Mouse (Mus musculus) midbrain, embryonic 15.5 days (tissue): ENCODE results near the gene Cd34. TPM values are rescaled to one million over a fixed set of nuclear protein-coding genes. Genes with fewer than 3 reads are reported as not detected.

Experiments used
- ATAC-seq: fragments of 200-750 bp; cut with Nextera tagmentation; replicated peaks from 2 replicates; pipeline ENCODE4 v1.8.0; 2017; ENCODE audit warnings: moderate TSS enrichment
- H3K27ac ChIP-seq: fragments of 300-500 bp; sonication (generic); 2 replicates; pipeline ENCODE4 v1.5.1; 2015; ENCODE audit warnings: mild to moderate bottlenecking, inconsistent platforms
- H3K27me3 ChIP-seq: fragments of 300-500 bp; sonication (generic); replicated peaks from 2 replicates; pipeline ENCODE4 v1.6.1; 2015; ENCODE audit warnings: inconsistent platforms
- H3K36me3 ChIP-seq: fragments of 300-500 bp; sonication (generic); replicated peaks from 2 replicates; pipeline ENCODE4 v1.6.1; 2015; ENCODE audit warnings: inconsistent platforms
- H3K4me1 ChIP-seq: fragments of 300-500 bp; sonication (generic); 2 replicates; pipeline ENCODE4 v1.6.1; 2015; ENCODE audit warnings: inconsistent platforms
- H3K4me2 ChIP-seq: fragments of 300-500 bp; sonication (generic); 2 replicates; pipeline ENCODE4 v1.6.1; 2015; ENCODE audit warnings: inconsistent platforms, mild to moderate bottlenecking, moderate library complexity
- H3K4me3 ChIP-seq: fragments of 300-500 bp; sonication (generic); 2 replicates; pipeline ENCODE4 v1.5.1; 2015; ENCODE audit warnings: mild to moderate bottlenecking, inconsistent platforms
- H3K9ac ChIP-seq: fragments of 300-500 bp; sonication (generic); 2 replicates; pipeline ENCODE4 v1.6.1; 2015; ENCODE audit warnings: mild to moderate bottlenecking, inconsistent platforms
- H3K9me3 ChIP-seq: fragments of 300-500 bp; sonication (generic); 2 replicates; pipeline ENCODE4 v1.6.1; 2016; ENCODE audit warnings: inconsistent platforms
- WGBS: fragments of 180-500 bp; shearing (Covaris S2); methylation state at CpG from one replicate; pipeline ENCODE4 v1.1.7; 2015; ENCODE audit warnings: mixed read lengths; 5-methylcytosine and 5-hydroxymethylcytosine counted together
- polyA plus RNA-seq: library from polyadenylated mRNA; unstranded; fragments of >200 nt; fragmentation: Nextera tagmentation; extraction: Ambion mirVana; gene quantifications from 2 replicates; pipeline ENCODE4 v1.2.1, GENCODE M21; 2015

Gene Cd34
- polyA plus RNA-seq, 1 experiment from 2014 or later: 28.0 TPM

DNA sequence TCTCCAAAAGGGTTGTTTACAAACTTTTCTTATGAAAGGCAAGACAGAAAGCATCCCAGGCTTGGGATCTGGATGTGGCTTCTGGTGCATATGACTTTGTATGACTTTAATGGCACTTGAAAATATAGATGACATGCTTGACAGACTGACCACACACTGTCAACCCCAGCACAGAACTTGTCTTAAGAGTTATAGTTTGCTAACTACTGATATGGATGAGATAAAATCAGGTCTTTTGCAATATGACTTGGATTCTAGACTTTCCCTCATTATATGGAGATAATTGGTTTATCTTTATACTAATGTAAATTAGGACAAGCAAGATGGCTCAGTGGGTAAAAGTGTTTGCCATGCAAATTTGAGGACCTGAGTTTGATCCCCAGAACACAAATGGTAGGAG lies 4.3 kb downstream of the Cd34 start:
- H3K4me1 ChIP-seq: peaks cover 8% of the 10 kb centered on the region
- H3K4me3 ChIP-seq: no peak overlapping the region
- H3K27ac ChIP-seq: no peak overlapping the region
- H3K9me3 ChIP-seq: no peaks in the 10 kb centered on the region
- ATAC-seq: no peak
- no peak overlapping the region for H3K4me2 ChIP-seq
- H3K36me3 ChIP-seq: no peaks in the 10 kb centered on the region
- H3K9ac ChIP-seq: no peak overlapping the region
- 0 out of 2 replicates have a peak, but pooled peaks cover 2% of the 10 kb centered on the region for H3K27me3 ChIP-seq

DNA sequence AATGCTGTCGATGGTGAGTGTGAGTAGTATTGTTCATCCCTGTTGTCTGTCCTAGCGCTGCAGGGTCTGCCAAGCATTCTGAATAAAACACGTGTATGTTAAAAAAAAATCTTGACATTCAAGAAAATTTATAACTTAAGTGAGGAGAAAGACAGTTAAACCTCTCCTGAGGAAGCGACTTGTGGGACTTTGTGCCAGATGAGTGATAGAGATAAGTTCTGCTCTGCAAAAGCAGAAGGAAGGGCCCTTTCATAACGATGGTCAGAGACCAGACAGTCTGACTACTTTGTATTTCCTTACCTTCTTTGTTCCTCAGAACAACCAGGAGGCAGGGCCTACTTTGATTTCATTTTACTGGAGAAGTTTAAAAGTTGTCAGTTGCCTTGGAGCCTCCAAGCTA lies 4.9 kb downstream of the Cd34 start:
- ATAC-seq: no peak
- peaks cover 8% of the 10 kb centered on the region for H3K4me1 ChIP-seq
- H3K27me3 ChIP-seq: no peaks in the 10 kb centered on the region
- 81% methylated on average over 5 of the region's 5 CpGs for WGBS
- no peak overlapping the region for H3K4me3 ChIP-seq
- H3K36me3 ChIP-seq: no peaks in the 10 kb centered on the region
- H3K4me2 ChIP-seq: no peak overlapping the region
- no peak overlapping the region for H3K27ac ChIP-seq
- no peaks in the 10 kb centered on the region for H3K9me3 ChIP-seq
- H3K9ac ChIP-seq: no peak overlapping the region

DNA sequence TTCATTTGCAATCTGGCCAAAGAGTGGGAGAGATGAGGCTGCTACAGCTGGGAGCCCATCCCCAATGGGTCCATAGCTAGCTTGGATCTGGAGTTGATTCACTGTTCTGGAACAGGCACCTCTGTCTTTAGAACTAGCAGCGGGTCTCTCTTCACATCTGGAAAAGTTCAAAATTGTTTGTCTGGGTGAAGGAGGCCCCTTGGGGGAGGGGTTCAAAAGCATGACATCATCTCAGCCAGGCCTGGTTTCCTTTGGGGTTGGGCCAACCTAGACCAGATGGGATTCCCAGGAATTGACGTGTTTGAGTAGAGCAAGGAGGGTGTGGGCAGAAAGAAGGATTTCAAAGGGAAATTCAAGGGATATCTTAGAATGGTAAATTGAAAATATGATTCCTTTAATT lies 6.8 kb downstream of the Cd34 start:
- no peak overlapping the region for H3K9ac ChIP-seq
- no peak overlapping the region for H3K4me3 ChIP-seq
- 81% methylated on average over 2 of the region's 2 CpGs for WGBS
- H3K27me3 ChIP-seq: no peaks in the 10 kb centered on the region
- no peaks in the 10 kb centered on the region for H3K36me3 ChIP-seq
- H3K9me3 ChIP-seq: no peaks in the 10 kb centered on the region
- ATAC-seq: no peak
- no peak overlapping the region for H3K27ac ChIP-seq
- no peak overlapping the region for H3K4me2 ChIP-seq
- H3K4me1 ChIP-seq: no peaks in the 10 kb centered on the region

DNA sequence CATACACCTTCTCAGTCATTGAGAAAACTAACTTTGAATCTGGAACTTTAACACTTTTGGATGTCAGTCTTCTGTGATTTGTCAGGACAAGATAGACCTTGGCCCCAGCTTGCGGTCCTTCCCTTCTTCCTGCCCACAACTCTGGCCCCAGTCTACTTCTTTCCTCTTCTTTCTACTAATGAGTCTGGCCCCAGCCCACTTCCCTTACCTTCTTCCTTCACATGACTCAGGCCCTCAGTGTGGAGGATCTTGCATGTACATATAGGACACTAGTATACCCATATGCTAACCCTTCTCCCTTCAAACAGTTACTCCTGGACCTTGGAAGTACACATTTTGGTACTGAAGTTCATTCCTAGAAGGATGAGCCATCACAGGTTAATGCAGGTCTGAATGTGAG lies 7.8 kb downstream of the Cd34 start:
- no peaks in the 10 kb centered on the region for H3K36me3 ChIP-seq
- 94% methylated on average over 1 of the region's 1 CpGs for WGBS
- H3K27me3 ChIP-seq: no peaks in the 10 kb centered on the region
- H3K9ac ChIP-seq: no peak overlapping the region
- H3K4me1 ChIP-seq: no peaks in the 10 kb centered on the region
- no peak overlapping the region for H3K4me3 ChIP-seq
- H3K4me2 ChIP-seq: no peak overlapping the region
- H3K9me3 ChIP-seq: no peaks in the 10 kb centered on the region
- H3K27ac ChIP-seq: no peak overlapping the region
- ATAC-seq: no peak

DNA sequence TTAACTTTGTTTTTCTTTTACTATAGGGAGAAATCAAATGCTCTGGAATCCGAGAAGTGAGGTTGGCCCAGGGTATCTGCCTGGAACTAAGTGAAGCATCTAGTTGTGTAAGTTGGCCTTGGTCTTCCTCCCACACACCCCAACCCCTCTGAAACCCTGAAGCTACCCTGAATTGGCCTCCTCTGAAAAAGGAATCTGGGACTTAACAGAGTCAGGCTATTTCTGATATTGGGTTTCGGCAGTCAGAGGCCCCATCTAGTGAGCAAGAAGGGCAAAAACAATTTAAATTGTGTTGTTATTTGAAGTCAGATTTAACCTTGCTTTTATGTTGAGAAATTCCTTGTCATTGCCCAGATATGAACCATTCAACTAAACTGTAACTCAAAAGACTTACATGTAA lies 12.3 kb downstream of the Cd34 start:
- no peaks in the 10 kb centered on the region for H3K27me3 ChIP-seq
- no peaks in the 10 kb centered on the region for H3K36me3 ChIP-seq
- no peak overlapping the region for H3K27ac ChIP-seq
- H3K9me3 ChIP-seq: no peaks in the 10 kb centered on the region
- no peak overlapping the region for H3K4me3 ChIP-seq
- ATAC-seq: no peak
- no peak overlapping the region for H3K4me2 ChIP-seq
- H3K4me1 ChIP-seq: no peaks in the 10 kb centered on the region
- H3K9ac ChIP-seq: no peak overlapping the region
- WGBS: 72% methylated on average over 2 of the region's 2 CpGs

DNA sequence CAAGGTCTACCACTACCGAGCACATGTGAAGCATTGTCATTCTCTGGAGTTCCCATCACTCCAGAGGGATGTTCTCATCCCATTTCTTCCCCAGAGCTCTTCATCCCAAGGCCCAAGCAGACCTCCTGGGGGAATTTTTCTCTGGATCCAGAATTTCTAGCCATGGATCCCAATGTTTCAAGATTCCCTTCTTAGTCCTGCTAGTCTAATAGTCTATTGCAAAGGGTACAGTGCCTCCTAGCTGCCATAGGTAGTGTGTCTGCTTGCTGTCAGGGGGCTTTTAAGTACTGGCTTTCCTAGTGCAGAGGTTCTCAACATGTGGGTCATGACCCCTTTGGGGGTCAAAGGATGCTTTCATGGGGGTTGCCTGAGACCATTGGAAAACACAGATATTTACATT lies 14.3 kb downstream of the Cd34 start:
- WGBS: 69% methylated on average over 1 of the region's 1 CpGs
- Histone ChIP-seq H3K27ac (no peak overlapping the region), H3K9me3 (no peaks in the 10 kb centered on the region), H3K4me2 (no peak overlapping the region), H3K4me3 (no peak overlapping the region), H3K4me1 (no peaks in the 10 kb centered on the region), H3K9ac (no peak overlapping the region), H3K36me3 (no peaks in the 10 kb centered on the region), H3K27me3 (no peaks in the 10 kb centered on the region)
- no peak for ATAC-seq

DNA sequence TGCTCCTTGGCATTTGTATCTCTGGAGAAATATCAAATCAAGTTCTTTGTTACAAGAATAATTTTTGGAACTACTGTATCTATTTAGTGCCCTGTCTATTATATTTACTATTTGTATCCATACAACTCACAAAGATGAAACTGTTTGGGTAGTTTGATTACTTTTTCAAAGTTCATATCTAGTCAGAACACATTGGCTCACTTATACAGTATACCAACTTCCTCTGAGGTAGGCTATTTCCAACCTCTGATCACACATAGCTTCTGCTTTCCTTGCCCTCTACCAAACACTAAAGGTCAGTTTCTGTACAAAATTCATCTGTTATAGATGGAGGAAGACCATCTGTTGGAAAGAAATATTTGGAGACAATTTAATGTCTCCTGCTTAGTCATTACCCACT lies 16.1 kb downstream of the Cd34 start:
- Histone ChIP-seq H3K4me1 (no peaks in the 10 kb centered on the region), H3K4me3 (no peak overlapping the region), H3K4me2 (no peak overlapping the region), H3K27me3 (no peaks in the 10 kb centered on the region), H3K27ac (no peak overlapping the region), H3K9me3 (no peaks in the 10 kb centered on the region), H3K9ac (no peak overlapping the region), H3K36me3 (no peaks in the 10 kb centered on the region)
- no peak for ATAC-seq

DNA sequence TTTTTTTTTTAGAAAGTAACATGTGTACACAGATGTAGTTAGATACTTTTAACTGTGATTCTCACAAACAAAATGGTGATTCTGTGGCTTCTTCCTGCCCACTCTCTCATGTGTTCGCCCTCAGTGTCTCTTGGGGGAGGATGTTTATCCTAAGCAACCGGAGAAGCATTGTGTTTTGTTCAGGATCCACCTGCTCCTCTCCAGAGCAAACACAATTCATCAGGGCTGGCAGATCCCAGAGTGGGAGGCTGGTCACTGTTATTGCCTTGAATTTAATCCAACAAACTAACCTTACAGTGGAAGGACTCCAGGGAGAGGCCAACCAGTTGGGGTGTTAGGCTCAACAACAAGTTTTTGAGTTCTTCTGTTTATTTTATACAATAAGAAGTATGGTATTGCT lies 17.1 kb downstream of the Cd34 start:
- Histone ChIP-seq H3K4me1 (no peaks in the 10 kb centered on the region), H3K4me2 (no peak overlapping the region), H3K27me3 (no peaks in the 10 kb centered on the region), H3K4me3 (no peak overlapping the region), H3K36me3 (no peaks in the 10 kb centered on the region), H3K9ac (no peak overlapping the region), H3K27ac (no peak overlapping the region), H3K9me3 (no peaks in the 10 kb centered on the region)
- no peak for ATAC-seq
- WGBS: 45% methylated on average over 2 of the region's 2 CpGs

DNA sequence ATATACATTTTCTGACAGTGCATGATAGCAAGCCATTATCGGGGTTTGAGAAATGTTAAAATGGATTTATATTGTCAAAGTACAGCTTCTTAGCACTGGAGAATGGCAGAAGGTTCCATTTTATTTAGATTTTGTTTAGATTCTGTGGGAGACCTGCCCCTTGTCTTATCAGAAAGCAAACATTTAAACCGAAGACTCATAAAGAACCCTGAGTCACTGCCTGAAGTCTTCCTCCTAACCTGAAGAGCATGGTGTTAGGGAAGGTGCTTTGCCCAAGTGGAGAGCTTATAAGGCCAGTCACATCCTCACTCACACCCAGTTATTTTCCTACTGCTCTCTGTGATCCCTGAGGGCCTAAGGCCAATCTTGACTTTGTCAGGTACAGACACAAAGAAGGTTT lies 18.4 kb downstream of the Cd34 start:
- Histone ChIP-seq H3K27me3 (no peaks in the 10 kb centered on the region), H3K36me3 (no peaks in the 10 kb centered on the region), H3K4me3 (no peak overlapping the region), H3K9ac (no peak overlapping the region), H3K9me3 (no peaks in the 10 kb centered on the region), H3K27ac (no peak overlapping the region), H3K4me1 (no peaks in the 10 kb centered on the region), H3K4me2 (no peak overlapping the region)
- WGBS: 94% methylated on average over 2 of the region's 2 CpGs
- no peak for ATAC-seq

DNA sequence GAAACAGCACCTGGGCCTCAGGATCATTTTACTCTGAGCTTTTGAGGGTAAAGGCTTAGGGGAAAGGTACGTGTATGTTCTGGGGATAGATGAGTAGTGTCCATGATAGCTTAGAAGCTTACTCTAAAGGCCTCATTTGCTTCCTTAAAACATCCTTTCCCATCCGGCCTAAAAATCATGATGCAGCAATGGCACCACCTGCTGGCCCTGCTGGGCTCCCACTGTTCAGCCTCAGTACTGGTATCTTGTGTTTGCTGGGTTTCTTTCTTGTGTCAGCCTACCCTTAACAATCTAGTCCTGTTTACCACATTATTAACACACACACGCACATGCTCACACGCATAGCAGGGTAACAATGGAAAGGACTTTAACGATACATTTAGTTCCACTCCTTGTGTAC lies 23.6 kb downstream of the Cd34 start:
- Histone ChIP-seq H3K27ac (no peak overlapping the region), H3K36me3 (no peaks in the 10 kb centered on the region), H3K9me3 (no peaks in the 10 kb centered on the region), H3K9ac (no peak overlapping the region), H3K4me3 (no peak overlapping the region), H3K4me2 (no peak overlapping the region), H3K27me3 (no peaks in the 10 kb centered on the region), H3K4me1 (no peaks in the 10 kb centered on the region)
- WGBS: 34% methylated on average over 5 of the region's 5 CpGs
- ATAC-seq: peak; percentile 65; the same call in 1 of the 2 replicates

DNA sequence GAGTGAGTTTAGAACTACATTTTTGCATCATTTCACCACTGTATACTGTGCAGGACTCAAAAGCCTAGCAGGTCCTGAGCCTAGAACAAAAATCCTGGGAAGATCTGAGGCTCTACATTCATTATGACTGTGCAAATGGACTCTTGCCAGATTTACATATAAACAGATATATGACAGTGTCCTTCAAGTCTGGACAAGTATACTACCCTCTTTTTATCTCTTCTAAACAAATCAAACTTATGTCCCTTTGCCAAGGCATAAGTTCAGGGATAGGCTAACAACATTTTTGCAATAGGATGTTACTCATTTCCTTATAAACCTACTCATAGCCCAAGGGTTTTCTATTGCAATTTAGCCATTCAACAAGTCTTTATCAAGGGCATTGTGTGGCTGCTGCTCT lies 24.1 kb downstream of the Cd34 start:
- H3K27me3 ChIP-seq: no peaks in the 10 kb centered on the region
- no peak overlapping the region for H3K4me2 ChIP-seq
- H3K4me3 ChIP-seq: no peak overlapping the region
- no peaks in the 10 kb centered on the region for H3K36me3 ChIP-seq
- no peaks in the 10 kb centered on the region for H3K9me3 ChIP-seq
- H3K27ac ChIP-seq: no peak overlapping the region
- no peak for ATAC-seq
- no peaks in the 10 kb centered on the region for H3K4me1 ChIP-seq
- no peak overlapping the region for H3K9ac ChIP-seq

DNA sequence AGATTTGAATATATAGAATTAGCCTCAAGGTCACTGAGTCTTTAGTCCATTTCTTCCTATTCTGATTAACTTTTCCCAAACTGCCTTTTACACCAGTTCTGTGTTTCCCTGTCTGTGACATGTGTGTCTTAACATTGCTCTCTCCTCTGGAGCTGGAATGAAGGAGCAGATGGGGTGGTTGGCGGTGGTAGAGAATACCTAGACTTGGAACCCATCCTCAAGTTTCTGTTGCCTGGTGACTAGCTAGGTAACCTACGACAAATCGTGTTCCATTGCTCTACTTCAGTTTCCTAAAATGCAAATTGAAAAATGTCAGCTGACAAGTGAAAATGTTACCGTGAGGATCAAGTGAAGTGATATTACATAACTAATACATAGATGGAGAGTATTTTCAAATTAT lies 33.4 kb downstream of the Cd34 start:
- no peak overlapping the region for H3K4me2 ChIP-seq
- H3K4me3 ChIP-seq: no peak overlapping the region
- no peaks in the 10 kb centered on the region for H3K9me3 ChIP-seq
- H3K9ac ChIP-seq: no peak overlapping the region
- 94% methylated on average over 4 of the region's 4 CpGs for whole genome bisulfite sequencing
- no peak for ATAC-seq
- no peaks in the 10 kb centered on the region for H3K27me3 ChIP-seq
- no peak overlapping the region for H3K27ac ChIP-seq
- H3K36me3 ChIP-seq: no peaks in the 10 kb centered on the region
- peaks cover 7% of the 10 kb centered on the region for H3K4me1 ChIP-seq

DNA sequence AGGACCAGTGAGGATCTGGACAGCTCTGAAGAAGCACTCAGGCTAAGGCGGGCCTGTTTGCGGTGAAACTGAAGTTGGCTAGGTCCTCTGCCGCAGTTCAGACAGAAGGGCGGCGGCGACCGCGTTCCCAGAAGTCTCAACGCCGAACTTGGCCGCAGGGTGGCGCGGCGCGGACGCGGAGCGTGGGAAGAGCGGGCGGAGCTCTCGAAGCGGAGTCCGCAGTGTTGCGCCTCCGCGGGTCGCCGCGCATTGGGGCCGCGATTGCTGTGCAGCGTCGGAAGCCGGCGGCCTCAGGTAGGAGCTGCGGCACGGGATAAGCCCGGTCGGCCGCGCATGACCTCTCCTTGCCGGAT lies 37.5 kb downstream of the Cd34 start:
- Histone ChIP-seq H3K4me3 (peak overlapping the region; percentile 62), H3K36me3 (no peaks in the 10 kb centered on the region), H3K9ac (peak overlapping the region; percentile 67), H3K4me2 (peak overlapping the region; percentile 82), H3K9me3 (no peaks in the 10 kb centered on the region), H3K27me3 (no peaks in the 10 kb centered on the region), H3K27ac (peak overlapping the region; percentile 85), H3K4me1 (peaks cover 25% of the 10 kb centered on the region)
- peak; percentile 88 for ATAC-seq
- WGBS: under 1% methylated on average over 42 of the region's 42 CpGs
